In genomic region chr10:93454652-93455014, GRCm38 (mm10) we compare ENCODE assay signal across 8 mouse cellular contexts. TPM values are rescaled to one million over a fixed set of nuclear protein-coding genes. Genes with fewer than 3 reads are reported as not detected.
DNase-seq lines count a peak whose midpoint lies in the region; ATAC-seq and TF ChIP-seq lines count a peak whose summit lies in the region.

No protein-coding gene starts in this region.

- H3K36me3 ChIP-seq in kidney, embryonic 15.5 days, result peaks cover under 1% of the 10 kb centered on the region; the same call in 1 of the 2 replicates
- H3K36me3 ChIP-seq in embryonic facial prominence, embryonic 11.5 days (replicated peaks; ENCODE audit: control insufficient read depth, insufficient read depth, low read depth, low read length), result no peaks in the 10 kb centered on the region
- no peaks in the 10 kb centered on the region for H3K36me3 ChIP-seq in hindbrain, postnatal 0 days (ENCODE audit: insufficient read depth, low read length)
- no peaks in the 10 kb centered on the region for H3K36me3 ChIP-seq in midbrain, embryonic 16.5 days (ENCODE audit: control insufficient read depth, insufficient read depth, low read length)

- no peaks in the 10 kb centered on the region for H3K27me3 ChIP-seq in kidney, embryonic 15.5 days
- H3K27me3 ChIP-seq in embryonic facial prominence, embryonic 11.5 days (ENCODE audit: control insufficient read depth, insufficient read depth, low read length), result no peaks in the 10 kb centered on the region
- H3K27me3 ChIP-seq in hindbrain, postnatal 0 days (ENCODE audit: insufficient read depth, low read length), result no peaks in the 10 kb centered on the region
- no peaks in the 10 kb centered on the region for H3K27me3 ChIP-seq in midbrain, embryonic 16.5 days (ENCODE audit: control insufficient read depth, insufficient read depth, low read depth, low read length)

- peak overlapping the region; percentile 78 for H3K4me2 ChIP-seq in kidney, embryonic 15.5 days
- H3K4me2 ChIP-seq in embryonic facial prominence, embryonic 11.5 days (ENCODE audit: low read depth, low read length), result peak overlapping the region; percentile 78; the same call in 1 of the 2 replicates
- H3K4me2 ChIP-seq in hindbrain, postnatal 0 days (ENCODE audit: low read depth, low read length), result peak overlapping the region; percentile 70
- H3K4me2 ChIP-seq in midbrain, embryonic 16.5 days (ENCODE audit: low read length), result peak overlapping the region; percentile 56

- no peak for TF ChIP-seq CTCF in hindbrain, postnatal 0 days (IDR thresholded peaks at IDR 0.05; ENCODE audit: low read depth)

- H3K9ac ChIP-seq in kidney, embryonic 15.5 days, result peak overlapping the region; percentile 3; the same call in 1 of the 2 replicates
- no peak overlapping the region for H3K9ac ChIP-seq in embryonic facial prominence, embryonic 11.5 days (replicated peaks; ENCODE audit: low read length)
- peak overlapping the region; percentile 22 for H3K9ac ChIP-seq in hindbrain, postnatal 0 days (replicated peaks; ENCODE audit: low read length)
- peak overlapping the region; percentile 23; the same call in 1 of the 2 replicates for H3K9ac ChIP-seq in midbrain, embryonic 16.5 days (ENCODE audit: low read depth, low read length)

- ATAC-seq in kidney, embryonic 15.5 days (replicated peaks; ENCODE audit: low FRiP score), result no peak
- ATAC-seq in embryonic facial prominence, embryonic 11.5 days (replicated peaks; ENCODE audit: insufficient number of reproducible peaks, low FRiP score, low TSS enrichment, low read depth), result no peak
- no peak for ATAC-seq in hindbrain, postnatal 0 days
- ATAC-seq in midbrain, embryonic 16.5 days, result no peak
- ATAC-seq in erythroid progenitor cell, adult 5-6 weeks (replicated peaks; ENCODE audit: low FRiP score, poor library complexity, severe bottlenecking), result no peak

- H3K4me3 ChIP-seq in kidney, embryonic 15.5 days (replicated peaks), result peak overlapping the region; percentile 85
- peak overlapping the region; percentile 64 for H3K4me3 ChIP-seq in embryonic facial prominence, embryonic 11.5 days (ENCODE audit: low read depth, low read length)
- peak overlapping the region; percentile 89 for H3K4me3 ChIP-seq in hindbrain, postnatal 0 days (ENCODE audit: low read length)
- peak overlapping the region; percentile 71 for H3K4me3 ChIP-seq in midbrain, embryonic 16.5 days (ENCODE audit: low read depth, low read length)

- no peak for DNase-seq in kidney, adult 18-20 months
- no peak for DNase-seq in embryonic facial prominence, embryonic 11.5 days (ENCODE audit: low spot score)
- no peak for DNase-seq in hindbrain, postnatal 0 days (ENCODE audit: low spot score)
- DNase-seq in MN1 (ENCODE audit: low spot score), result no peak
- no peak for DNase-seq in spleen, adult 18-20 months

- no peak overlapping the region for H3K27ac ChIP-seq in kidney, embryonic 15.5 days
- no peak overlapping the region for H3K27ac ChIP-seq in embryonic facial prominence, embryonic 11.5 days (replicated peaks; ENCODE audit: low read depth, low read length)
- H3K27ac ChIP-seq in hindbrain, postnatal 0 days, result no peak overlapping the region
- H3K27ac ChIP-seq in midbrain, embryonic 16.5 days (ENCODE audit: low read length), result no peak overlapping the region

- WGBS in kidney, embryonic 15.5 days, result 48% methylated on average over 7 of the region's 7 CpGs
- WGBS in embryonic facial prominence, embryonic 11.5 days, result 80% methylated on average over 7 of the region's 7 CpGs
- WGBS in hindbrain, postnatal 0 days, result 65% methylated on average over 7 of the region's 7 CpGs
- WGBS in midbrain, embryonic 16.5 days, result 68% methylated on average over 7 of the region's 7 CpGs

- H3K9me3 ChIP-seq in kidney, embryonic 15.5 days (replicated peaks), result no peaks in the 10 kb centered on the region
- no peaks in the 10 kb centered on the region for H3K9me3 ChIP-seq in embryonic facial prominence, embryonic 11.5 days (replicated peaks; ENCODE audit: control insufficient read depth, low read length)
- no peaks in the 10 kb centered on the region for H3K9me3 ChIP-seq in hindbrain, postnatal 0 days (ENCODE audit: low read length)
- H3K9me3 ChIP-seq in midbrain, embryonic 16.5 days (replicated peaks; ENCODE audit: control insufficient read depth, low read length, poor library complexity, severe bottlenecking), result no peaks in the 10 kb centered on the region

- peaks cover 21% of the 10 kb centered on the region for H3K4me1 ChIP-seq in kidney, embryonic 15.5 days
- no peaks in the 10 kb centered on the region for H3K4me1 ChIP-seq in embryonic facial prominence, embryonic 11.5 days (ENCODE audit: control insufficient read depth, insufficient read depth, low read length)
- peaks cover 11% of the 10 kb centered on the region; the same call in 1 of the 2 replicates for H3K4me1 ChIP-seq in hindbrain, postnatal 0 days (ENCODE audit: insufficient read depth, low read length)
- H3K4me1 ChIP-seq in midbrain, embryonic 16.5 days (ENCODE audit: control insufficient read depth, insufficient read depth, low read length), result peaks cover 11% of the 10 kb centered on the region

RNA-seq across cellular contexts. Expression of gene Lta4h, which starts 1.4 kb away (rescaled TPM):
- polyA plus RNA-seq in kidney, embryonic 15.5 days (2015; fragmentation: Nextera tagmentation; extraction: Ambion mirVana), result 170 and 174 TPM in 2 replicates
- polyA plus RNA-seq in embryonic facial prominence, embryonic 11.5 days (2014; fragmentation: Nextera tagmentation; extraction: Ambion mirVana), result 223 and 239 TPM in 2 replicates
- total RNA-seq in hindbrain, postnatal 0 days (2014; rRNA removed), result 38.5 and 69.2 TPM in 2 replicates
- 86.6 and 87.4 TPM in 2 replicates for polyA plus RNA-seq in hindbrain, postnatal 0 days (2015; fragmentation: Nextera tagmentation; extraction: Ambion mirVana)
- 87.7 and 95.3 TPM in 2 replicates for polyA plus RNA-seq in midbrain, embryonic 16.5 days (2015; fragmentation: Nextera tagmentation; extraction: Ambion mirVana)
- total RNA-seq in erythroid progenitor cell, adult 5-6 weeks (2015; ENCODE audit: low replicate concordance), result 142 and 159 TPM in 2 replicates
- total RNA-seq in erythroid progenitor cell, adult 5-6 weeks (2017; ENCODE audit: low replicate concordance), result 74.7 and 82.2 TPM in 2 replicates

RNA-seq across cellular contexts. Expression of gene Hal, which starts 33.9 kb away (rescaled TPM):
- polyA plus RNA-seq in kidney, embryonic 15.5 days (2015; fragmentation: Nextera tagmentation; extraction: Ambion mirVana), result 0.14 and 0.21 TPM in 2 replicates
- polyA plus RNA-seq in embryonic facial prominence, embryonic 11.5 days (2014; fragmentation: Nextera tagmentation; extraction: Ambion mirVana), result not detected in 2 replicates
- not detected in 2 replicates for total RNA-seq in hindbrain, postnatal 0 days (2014; rRNA removed)
- polyA plus RNA-seq in hindbrain, postnatal 0 days (2015; fragmentation: Nextera tagmentation; extraction: Ambion mirVana), result 0.18 and 0.29 TPM in 2 replicates
- 0.17 TPM in 1 of 2 replicates, not detected in the other for polyA plus RNA-seq in midbrain, embryonic 16.5 days (2015; fragmentation: Nextera tagmentation; extraction: Ambion mirVana)
- total RNA-seq in erythroid progenitor cell, adult 5-6 weeks (2015; ENCODE audit: low replicate concordance), result 2.2 TPM in 1 of 2 replicates, not detected in the other
- 1.4 TPM in 1 of 2 replicates, not detected in the other for total RNA-seq in erythroid progenitor cell, adult 5-6 weeks (2017; ENCODE audit: low replicate concordance)
